Mouse (Mus musculus) small intestine, adult 2 months (tissue): Measurements from ENCODE around the gene Ndufaf3. TPM values are rescaled to one million over a fixed set of nuclear protein-coding genes. Genes with fewer than 3 reads are reported as not detected.

Experiments
- H3K27ac ChIP-seq: fragments of 200-500 bp; 2 replicates; pipeline ENCODE4 v1.5.1; 2012; ENCODE audit warnings: low read depth, low read length, control low read depth, inconsistent platforms; ENCODE audit not compliant: insufficient read depth
- H3K27me3 ChIP-seq: fragments of 200-500 bp; 2 replicates; pipeline ENCODE4 v1.6.1; 2012; ENCODE audit warnings: mild to moderate bottlenecking, moderate library complexity, low read length, inconsistent platforms; ENCODE audit not compliant: control insufficient read depth, insufficient read depth
- H3K36me3 ChIP-seq: fragments of 200-500 bp; 2 replicates; pipeline ENCODE4 v1.6.1; 2012; ENCODE audit warnings: mild to moderate bottlenecking, low read length, control low read depth, inconsistent platforms; ENCODE audit not compliant: control insufficient read depth, insufficient read depth
- H3K4me1 ChIP-seq: fragments of 200-500 bp; 2 replicates; pipeline ENCODE4 v1.6.1; 2012; ENCODE audit warnings: low read length, inconsistent platforms, mixed read lengths; ENCODE audit not compliant: control insufficient read depth, insufficient read depth, insufficient read length
- H3K4me3 ChIP-seq: fragments of 200-500 bp; 2 replicates; pipeline ENCODE4 v1.5.1; 2012; ENCODE audit warnings: low read depth, mild to moderate bottlenecking, control low read depth, inconsistent platforms, low read length, moderate library complexity
- CTCF ChIP-seq: fragments of 200-500 bp; IDR thresholded peaks from 2 replicates; pipeline ENCODE4 v1.5.1; 2012; ENCODE audit warnings: low read depth, mild to moderate bottlenecking, control low read depth, inconsistent platforms, low read length, moderate library complexity, mixed read lengths; ENCODE audit not compliant: insufficient replicate concordance, insufficient read length; ENCODE audit errors: extremely low read depth
- POLR2A ChIP-seq: fragments of 200-500 bp; IDR thresholded peaks from 2 replicates; pipeline ENCODE4 v1.6.1; 2012; ENCODE audit warnings: low read depth, mild to moderate bottlenecking, control low read depth, inconsistent platforms, low read length, moderate library complexity
- WGBS: fragments of 180-500 bp; shearing (Covaris S2); methylation state at CpG from one replicate; pipeline ENCODE4 v1.1.7; 2018; 5-methylcytosine and 5-hydroxymethylcytosine counted together
- polyA plus RNA-seq: library from polyadenylated mRNA; depleted of rRNA; stranded (reverse); fragments of >200 nt; gene quantifications from 2 replicates; pipeline ENCODE4 v1.2.3, GENCODE M21; 2012

Gene Ndufaf3
- polyA plus RNA-seq, 1 experiment: 26.2 TPM

DNA sequence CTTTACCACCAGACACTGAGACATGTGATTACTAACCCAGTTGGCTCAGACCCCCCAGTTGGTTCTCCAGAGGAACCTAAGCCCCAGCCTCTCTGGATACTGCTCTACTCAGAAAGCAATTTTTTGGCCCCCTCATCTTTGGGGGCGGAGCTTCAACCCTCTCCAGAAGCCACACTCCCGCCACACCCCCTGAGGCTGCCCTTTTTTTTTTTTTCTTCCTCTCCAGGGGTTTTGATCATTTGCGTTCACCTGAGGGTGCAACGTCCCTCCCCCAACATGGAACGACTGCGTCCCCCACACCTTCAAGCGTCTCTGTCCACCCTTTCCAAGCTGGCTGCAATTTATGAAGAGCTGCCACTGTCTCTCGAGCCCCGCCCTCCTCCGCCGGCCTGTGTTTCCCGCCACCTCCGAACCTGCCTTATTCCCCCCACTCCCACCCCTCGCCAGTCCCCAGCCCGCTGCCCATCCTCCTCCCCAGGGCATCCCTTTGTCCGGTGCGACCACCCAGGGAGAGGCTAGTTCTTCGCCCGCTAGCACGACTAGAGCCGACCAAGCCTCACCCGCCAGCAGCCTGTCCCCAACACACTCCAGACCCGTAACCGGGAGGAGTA, 10.8 kb upstream of the Ndufaf3 start:
- H3K4me1 ChIP-seq: peaks cover 5% of the 10 kb centered on the region
- TF ChIP-seq CTCF: no peak
- no peak for TF ChIP-seq POLR2A
- 0 out of 2 replicates have a peak, but pooled peaks cover 2% of the 10 kb centered on the region for H3K36me3 ChIP-seq
- 0 out of 2 replicates have a peak overlapping the region, but pooled peaks have one; percentile 40 for H3K27ac ChIP-seq
- whole genome bisulfite sequencing: 2% methylated on average over 24 of the region's 24 CpGs
- no peaks in the 10 kb centered on the region for H3K27me3 ChIP-seq
- H3K4me3 ChIP-seq: peak overlapping the region; percentile 90

DNA sequence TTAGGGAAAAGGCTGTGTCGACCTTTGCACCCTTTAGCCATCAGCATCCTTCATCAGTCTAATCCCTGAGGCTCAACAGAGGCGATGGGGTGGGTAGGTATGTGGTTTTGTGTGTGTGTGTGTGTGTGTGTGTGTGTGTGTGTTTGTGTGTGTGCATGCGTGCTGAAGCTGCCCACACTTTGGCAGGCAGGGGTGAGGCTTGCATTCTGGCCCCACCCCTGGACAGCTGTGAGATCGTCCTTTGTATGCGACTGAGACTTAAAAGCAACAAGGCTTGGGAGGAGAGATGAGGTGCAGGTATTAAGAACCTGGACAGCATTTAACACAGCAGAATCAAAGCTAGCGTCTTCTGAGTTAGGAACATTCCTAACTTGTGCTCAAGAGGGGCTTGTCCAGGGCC, 9.8 kb upstream of the Ndufaf3 start:
- peaks cover 11% of the 10 kb centered on the region; the same call in 1 of the 2 replicates for H3K36me3 ChIP-seq
- no peak overlapping the region for H3K27ac ChIP-seq
- TF ChIP-seq CTCF (no peak), POLR2A (no peak)
- WGBS: 50% methylated on average over 6 of the region's 6 CpGs
- H3K4me1 ChIP-seq: peaks cover 5% of the 10 kb centered on the region
- no peaks in the 10 kb centered on the region for H3K27me3 ChIP-seq
- H3K4me3 ChIP-seq: no peak overlapping the region

DNA sequence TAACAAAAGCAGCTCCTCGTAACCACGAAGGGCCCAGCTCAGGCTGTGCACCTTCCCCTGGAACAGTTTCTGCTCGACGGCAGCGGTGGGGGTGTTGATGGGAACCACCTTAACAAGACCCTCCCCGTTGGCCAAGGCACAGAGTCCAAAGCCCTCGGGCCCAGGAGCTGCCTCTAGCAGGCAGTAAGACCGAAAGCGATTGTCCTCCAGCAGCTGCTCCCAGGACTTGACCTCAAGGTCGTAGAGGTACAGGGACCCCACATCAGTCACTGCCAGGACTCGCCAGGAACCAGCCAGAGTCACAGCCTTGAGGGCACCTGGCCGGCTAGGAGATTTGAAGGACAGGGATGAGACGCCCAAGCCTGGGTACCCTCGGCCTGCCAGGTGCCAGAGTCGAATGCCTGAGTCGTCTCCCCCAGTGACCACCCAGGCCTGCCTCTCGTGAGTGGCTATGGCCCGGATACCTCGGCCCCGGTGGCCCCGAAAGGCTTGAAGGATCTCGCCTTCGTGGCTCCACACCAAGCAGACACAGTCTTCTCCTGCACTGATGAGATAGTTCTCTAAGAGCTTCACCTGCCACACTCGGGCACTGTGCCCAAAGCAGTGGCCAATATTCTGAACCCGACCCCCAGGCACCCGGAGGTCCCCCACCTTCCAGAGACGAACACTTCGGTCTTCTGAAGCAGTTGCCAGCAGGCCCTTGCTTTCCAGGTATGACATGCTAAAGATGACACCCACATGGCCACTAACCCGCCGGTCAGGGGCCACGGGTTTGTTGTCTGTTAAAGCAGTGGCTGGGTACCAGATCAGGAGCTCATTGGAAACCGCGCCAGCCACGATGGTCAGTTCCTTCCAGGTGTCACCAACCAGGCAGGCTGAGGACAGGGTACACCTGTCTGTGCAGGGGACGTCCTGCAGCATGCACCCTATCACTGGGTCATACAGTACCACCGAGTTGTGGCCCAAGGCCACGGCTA, 8.4 kb upstream of the Ndufaf3 start:
- H3K4me1 ChIP-seq: peaks cover 5% of the 10 kb centered on the region
- H3K4me3 ChIP-seq: no peak overlapping the region
- WGBS: 88% methylated on average over 37 of the region's 37 CpGs
- peaks cover 18% of the 10 kb centered on the region for H3K36me3 ChIP-seq
- H3K27me3 ChIP-seq: no peaks in the 10 kb centered on the region
- no peak for TF ChIP-seq CTCF
- TF ChIP-seq POLR2A: no peak
- no peak overlapping the region for H3K27ac ChIP-seq

DNA sequence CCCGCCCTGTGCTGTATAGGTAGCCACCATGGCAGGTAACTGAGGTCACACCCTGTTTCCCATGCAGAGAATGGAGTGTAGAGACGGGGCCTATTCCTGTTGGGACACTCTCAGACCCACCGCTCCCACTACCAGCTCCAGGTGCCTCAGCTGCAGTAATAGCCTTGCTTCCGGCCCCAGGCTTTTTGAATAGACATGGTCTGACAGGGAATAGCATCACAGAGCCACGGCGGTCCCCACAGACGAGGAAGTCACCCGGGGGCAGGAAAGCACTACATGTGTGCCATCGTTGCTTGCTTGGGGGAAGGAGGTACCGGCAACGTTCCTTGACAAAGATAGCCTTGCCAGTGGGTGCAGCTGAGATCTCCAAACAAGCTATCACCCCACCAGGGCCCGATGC, 7.7 kb upstream of the Ndufaf3 start:
- peaks cover 9% of the 10 kb centered on the region for H3K4me1 ChIP-seq
- H3K36me3 ChIP-seq: peaks cover 18% of the 10 kb centered on the region
- H3K27ac ChIP-seq: no peak overlapping the region
- TF ChIP-seq CTCF (no peak), POLR2A (no peak)
- no peaks in the 10 kb centered on the region for H3K27me3 ChIP-seq
- H3K4me3 ChIP-seq: no peak overlapping the region
- 88% methylated on average over 12 of the region's 12 CpGs for WGBS

DNA sequence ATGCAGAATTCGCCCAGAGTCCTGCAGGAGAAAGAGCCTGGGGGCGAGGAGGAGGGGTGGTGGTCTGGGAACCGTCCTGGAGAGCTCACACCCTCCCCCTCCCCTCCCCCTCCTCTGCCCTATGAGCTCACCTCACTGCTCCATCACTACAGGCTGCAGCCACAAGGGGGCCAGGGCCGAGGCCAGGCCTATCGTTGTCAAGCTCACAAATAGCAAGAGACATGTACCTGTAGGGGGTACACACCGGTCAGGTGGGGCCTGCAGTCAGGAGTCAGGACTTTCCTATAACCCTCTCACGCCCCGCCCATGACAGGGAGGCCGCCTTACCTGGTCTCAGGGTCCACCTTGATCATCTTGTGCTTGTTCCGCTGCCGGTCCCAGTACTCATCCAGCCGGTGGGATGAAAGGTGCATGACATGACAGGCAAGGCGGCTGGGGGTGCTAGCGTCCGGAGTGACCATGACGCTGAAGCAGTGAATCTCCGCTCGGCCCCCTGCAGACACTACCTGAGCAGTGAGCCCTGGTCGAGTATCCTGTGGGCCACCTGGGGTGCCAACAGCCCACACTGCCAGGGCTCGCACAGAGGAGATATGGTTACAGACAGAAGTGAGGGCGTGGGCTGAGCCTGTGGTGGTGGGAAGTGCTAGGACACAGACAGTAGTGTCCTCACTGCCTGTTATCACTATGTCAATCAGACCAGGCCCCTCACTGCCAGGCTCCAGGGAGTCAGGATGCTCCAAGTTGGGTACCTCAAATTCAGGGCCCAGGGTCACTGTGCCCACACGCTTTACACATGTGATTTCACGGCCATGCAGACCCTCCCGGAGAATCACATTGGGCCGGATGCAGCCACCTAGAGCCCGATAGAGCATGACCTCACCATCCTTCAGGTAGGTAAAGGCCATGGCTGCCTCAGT, 6.8 kb upstream of the Ndufaf3 start:
- Histone ChIP-seq H3K4me1 (peaks cover 7% of the 10 kb centered on the region), H3K36me3 (peaks cover 18% of the 10 kb centered on the region), H3K27ac (no peak overlapping the region), H3K4me3 (no peak overlapping the region), H3K27me3 (no peaks in the 10 kb centered on the region)
- WGBS: 70% methylated on average over 26 of the region's 26 CpGs
- TF ChIP-seq POLR2A (no peak), CTCF (peak; percentile 54; the same call in 1 of the 2 replicates)

DNA sequence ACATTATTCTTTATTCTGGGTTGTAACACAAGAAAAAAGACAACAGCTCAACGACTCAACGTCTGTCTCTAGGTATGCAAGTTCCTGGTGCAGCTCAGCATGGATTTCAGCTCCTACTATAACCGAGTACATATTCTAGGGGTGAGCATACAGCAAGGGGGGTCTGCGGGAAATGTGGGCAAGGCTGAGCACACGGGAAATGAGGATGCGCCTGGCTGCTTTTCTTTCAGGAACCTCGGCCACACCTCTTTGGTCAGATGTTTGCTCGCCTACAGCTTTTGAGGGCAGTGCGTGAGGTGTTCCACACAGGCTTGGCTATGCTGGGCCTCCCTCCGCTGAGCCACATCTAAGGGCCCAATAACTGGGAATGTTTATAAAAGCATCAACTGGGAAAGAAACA, 5.1 kb upstream of the Ndufaf3 start:
- Histone ChIP-seq H3K27ac (no peak overlapping the region), H3K4me1 (peaks cover 10% of the 10 kb centered on the region), H3K27me3 (no peaks in the 10 kb centered on the region), H3K36me3 (peaks cover 18% of the 10 kb centered on the region), H3K4me3 (no peak overlapping the region)
- 83% methylated on average over 10 of the region's 10 CpGs for WGBS
- TF ChIP-seq POLR2A: no peak
